Mouse (Mus musculus) cerebellum, postnatal 36 days (tissue): ENCODE results near the gene Npepl1.

Experiments used
- DNase-seq, 2 experiments: peaks; one replicate each; pipeline ENCODE4 v3.0.0; 2021 to 2022; ENCODE audit warnings: mixed read lengths in 2 of 2

Npepl1 gene

DNA sequence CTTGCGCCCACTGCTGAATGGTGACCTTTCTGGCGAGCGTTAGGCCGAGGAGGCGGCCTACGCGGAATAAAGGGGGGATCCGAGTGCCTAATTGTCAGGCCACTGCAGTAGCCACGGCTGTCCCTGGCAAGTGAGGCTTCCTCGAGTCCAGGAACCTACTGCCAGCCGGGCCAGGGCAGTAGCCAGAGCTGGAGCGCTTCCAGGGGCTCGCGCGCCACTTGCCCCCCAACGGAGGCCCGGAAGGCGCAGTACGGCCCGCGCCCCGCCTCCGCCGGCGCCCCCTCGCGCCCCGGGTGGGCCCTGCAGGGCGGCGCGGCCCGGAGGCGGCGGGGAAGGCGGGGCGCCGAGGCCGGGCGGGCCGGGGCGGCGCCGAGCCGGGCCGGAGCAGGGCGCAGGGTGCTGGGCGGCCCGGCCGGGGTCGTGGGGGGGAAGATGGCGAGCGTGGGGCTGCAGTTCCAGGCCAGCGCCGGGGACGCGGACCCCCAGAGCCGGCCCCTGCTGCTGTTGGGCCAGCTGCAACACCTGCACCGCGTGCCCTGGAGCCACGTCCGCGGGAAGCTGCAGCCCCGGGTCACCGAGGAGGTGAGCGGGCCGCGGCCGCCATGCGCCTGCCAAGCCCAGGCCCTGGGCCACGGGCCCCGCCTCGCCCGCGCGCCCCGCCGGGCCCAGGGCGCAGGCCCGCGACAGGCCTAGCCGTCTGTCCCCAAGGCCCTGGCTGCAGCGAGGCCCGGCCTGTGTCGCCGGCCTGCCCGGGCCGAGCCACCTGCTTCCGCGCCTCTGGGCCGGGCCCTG is at the start of gene Npepl1:
Npepl1 (plus strand) TSS at position 359 of the 792 bp plus-strand sequence.
- peak; percentile 69 to 72 for DNase-seq

DNA sequence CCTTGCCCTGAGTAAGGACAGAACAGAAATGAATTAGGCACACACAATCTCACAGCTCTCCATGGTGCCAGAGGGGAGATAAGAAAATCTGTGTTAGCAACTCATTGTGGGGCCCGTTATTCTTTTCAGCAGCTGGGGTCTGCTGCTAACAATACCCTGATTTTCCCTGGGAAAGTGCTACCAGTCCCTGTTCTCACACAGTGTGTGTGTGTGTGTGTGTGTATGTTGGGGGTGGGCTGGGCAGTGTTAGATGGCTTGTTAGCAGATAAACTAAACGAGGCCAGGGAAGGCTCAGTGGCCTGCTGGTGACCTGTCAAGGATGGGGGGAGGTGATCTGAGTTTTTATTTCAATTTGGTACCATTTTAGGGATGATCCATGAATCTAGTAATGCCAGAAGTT is 48.9 kb upstream of the Npepl1 start:
- DNase-seq, result no peak

DNA sequence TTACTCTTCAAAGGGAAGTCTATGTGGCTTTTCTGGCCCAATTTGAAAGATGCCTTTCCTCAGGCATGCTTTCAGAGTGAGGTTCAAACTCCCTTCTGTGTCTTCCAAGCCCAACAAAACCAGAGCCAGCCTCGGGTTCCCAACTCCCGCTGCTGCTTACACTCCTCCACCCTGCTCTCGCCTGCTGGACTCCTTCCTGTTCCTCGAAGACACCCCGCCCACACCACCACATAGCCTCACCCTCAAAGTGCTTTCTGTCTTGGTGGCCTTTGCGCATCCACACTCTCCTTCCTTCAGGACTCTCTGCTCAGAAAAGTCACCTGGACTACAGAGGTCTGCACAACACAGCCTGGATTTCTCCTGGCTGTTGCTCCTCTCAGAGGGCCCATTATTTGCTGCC is 47.1 kb upstream of the Npepl1 start:
- no peak for DNase-seq

DNA sequence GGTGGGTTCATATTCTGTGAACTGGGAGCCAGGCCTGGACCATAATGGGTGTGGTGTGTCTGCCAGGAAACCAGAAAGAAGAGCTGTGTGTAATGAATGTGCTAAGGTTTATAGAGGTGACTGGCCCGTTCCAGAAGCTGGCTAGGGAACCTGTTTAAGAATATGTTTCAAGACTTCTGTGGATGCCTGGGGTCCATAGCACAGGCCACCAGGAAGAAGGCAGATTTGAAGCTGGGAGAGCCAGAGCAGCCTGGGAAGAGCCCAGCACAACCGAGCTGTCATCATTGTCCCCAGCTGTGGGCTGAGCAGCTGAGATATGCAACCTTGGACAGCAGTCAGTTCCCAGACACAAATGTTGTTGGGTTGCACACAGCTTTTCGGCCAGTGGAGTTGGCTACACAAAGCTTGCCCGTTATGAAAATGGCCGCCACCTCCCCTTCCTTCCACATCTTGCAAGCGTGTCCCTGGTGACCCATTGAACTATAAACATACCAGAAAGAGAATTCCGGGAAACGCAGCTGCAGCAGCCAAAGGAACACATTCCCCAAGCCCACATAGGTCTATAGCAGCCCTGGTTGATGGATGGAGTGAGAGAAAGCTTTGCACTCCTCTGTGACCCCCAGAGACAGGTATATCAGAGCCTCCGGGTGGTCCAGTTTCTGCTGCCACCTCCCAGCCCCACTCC is 46.5 kb upstream of the Npepl1 start:
- no peak for DNase-seq

DNA sequence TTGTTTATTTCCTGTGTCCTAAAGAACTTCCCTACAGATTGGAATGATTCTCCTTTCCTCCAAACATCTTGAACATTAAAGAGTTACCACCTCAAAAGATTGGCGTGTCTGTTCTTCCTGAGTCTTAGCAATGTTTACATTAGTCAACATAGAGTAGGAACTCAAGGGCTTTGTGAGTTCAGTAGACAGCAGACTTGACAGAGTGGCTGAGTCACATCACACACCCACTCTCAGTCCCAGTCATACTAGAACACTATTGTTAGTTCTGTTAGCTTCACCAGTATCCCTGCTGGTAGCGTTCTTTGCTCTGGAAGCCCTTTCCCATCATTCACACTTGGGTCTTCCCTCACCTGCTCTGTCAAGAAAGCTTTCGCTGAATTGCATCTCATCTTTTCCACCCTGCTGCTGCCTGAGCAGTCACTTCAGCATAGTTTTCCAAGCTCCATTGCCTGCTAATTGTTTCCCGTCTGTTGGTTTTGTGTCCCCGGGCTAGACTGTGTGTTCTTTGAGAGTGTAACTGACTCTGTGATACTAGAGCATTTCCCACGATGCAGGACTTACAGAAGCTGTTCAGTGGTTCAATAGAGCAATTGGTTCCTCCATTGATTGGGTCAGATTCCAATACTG is 42.2 kb upstream of the Npepl1 start:
- DNase-seq, result no peak

DNA sequence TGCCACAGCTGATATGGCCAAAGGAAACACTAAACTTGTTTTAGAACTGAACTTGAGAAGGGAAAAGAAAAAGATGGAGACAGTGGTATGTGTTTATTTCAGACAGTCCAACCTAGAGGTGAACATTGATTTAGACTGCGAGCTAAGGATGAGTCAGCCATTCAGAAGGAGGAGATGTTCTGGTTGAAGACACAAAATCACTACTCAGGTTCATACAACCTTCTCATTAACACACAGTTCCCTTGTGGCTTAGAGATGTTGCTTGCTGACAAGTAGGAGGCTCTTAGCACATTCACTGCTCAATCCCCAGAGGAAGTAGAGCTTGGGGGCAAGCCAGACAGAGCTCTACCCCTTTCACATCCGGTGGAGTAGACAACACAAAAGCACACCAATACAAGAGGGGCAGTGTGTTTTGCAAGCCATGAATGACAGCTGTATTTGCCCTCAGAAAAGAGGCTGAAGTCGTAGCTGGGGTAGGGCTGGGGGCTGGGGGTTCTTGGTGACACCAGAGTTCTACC is 40.6 kb upstream of the Npepl1 start:
- no peak for DNase-seq

DNA sequence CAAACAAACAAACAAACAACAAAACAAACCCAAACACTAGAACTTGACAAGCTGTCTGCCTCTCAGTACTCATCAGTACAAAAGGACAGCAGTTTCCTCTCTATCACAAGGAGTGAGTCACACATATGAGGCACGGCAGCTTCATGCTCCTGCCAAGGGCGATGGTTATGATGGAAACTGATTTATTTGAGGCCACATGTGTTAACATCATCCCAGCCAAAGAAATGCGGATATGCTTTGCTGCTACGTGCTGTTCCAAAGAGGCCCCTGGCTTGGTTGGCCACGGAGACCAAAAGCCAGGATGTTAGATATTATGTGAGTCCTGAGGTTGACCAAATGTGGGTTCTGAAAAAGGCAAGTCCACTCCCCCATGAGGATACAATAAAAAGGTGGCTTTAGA is 38.7 kb upstream of the Npepl1 start:
- no peak for DNase-seq

DNA sequence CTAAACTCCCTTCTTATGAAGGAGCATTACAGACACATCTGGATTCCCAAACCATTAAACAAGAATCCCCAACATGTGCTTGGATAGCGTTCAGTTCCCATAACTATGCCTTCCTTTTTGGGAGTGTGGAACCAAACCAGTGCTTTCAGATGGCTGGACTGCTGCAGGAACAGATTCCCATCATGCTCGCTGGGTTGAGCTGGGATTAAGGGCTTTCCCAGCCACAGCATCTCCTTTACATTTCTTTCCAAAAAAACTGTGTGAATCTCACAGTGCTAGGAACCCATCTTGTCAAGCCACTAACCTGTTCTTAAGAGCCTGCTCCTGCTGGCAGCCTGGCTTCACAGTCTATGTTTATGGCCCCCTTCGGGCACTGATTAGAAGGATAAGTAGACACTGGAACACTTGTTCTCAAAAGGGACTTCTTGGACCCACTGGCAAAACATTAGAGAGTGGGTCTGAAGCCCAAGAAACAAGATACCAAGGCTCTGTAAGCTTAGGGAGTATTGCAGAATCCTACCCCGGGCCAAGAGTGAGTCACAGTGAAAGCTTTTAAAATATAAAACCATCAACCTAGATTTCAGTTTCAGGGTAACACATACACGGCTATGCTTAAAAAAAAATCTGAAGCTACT is 36.9 kb upstream of the Npepl1 start:
- DNase-seq, result no peak

DNA sequence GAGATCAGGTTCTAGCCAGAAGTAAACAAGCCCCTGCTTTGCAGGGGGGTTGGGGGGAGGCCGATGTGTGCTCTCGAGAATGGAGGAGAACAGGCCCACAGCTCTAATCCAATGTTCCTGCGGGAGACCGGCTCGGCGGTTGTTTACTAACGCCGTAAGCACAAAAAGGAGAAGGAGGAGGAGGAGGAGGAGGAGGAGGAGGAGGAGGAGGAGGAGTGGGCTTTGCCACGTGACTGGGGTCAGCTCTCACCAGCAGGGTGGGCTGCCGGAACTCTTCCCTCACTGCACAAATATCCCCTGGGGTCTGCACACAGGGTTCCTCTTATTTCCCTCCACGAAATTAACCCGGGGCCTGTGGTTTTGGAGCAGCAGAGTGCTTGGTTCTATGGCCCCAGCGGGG is 35.5 kb upstream of the Npepl1 start:
- no peak for DNase-seq

DNA sequence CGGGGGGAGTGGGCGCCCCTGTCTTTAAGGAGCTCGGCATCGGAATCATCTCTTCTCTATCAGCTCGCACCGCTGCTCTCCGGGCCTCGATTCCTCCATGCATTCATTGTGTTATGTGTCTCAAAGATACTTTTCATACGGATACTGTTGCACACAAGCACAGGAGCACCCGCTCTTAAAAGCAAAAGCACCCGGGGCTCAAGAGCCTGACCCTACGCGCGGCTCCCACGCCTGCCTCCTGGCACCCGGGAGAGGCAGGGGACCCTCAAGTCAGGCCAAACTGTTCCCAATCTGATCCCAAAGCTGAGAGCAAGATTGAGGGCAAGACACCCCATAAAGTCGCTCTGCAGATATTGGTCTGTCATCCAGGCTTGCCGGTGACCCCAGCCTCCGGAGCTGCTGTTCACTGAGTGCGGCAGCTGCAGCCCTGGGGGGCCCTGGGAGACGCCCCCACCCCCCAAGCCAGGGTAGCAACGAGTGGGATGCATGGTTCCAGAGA is 35.0 kb upstream of the Npepl1 start:
- peak; percentile 28 to 34 for DNase-seq

DNA sequence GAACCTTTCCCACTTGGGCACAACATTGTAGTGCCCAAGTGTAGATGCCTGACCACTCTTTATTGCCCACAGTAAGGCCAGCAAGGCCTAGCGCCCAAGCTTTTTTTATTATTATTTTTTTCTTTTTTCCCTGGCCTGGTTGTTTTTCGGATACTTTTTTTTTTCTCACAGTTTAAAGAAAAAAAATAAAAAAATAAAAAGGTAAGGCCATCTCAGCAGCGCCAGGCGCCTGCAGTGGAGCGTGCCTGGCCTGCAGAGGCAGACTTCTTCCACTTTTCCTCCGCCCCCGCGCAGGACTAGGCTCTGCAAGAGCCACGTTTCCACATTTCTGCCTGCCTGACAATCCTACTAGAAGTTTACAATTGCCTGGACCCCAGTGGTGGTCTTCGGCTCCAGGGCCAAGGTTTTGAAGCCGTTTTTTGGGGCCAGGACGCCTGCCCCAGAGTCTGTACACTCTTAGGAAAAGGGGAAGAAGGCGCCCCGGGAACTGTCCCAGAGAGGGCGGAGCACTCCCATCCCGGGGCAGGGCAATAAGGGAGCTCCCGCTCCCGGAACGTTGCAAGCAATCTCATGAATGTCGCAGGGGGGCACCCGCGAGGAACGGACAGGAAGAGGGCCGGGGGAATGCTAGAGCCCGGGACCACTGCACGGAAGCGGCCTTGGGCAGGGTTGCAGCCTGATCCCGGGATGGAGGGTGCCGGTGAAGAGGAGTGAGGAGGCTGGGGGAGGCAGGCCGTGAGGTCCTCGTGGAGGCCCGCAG is 34.3 kb upstream of the Npepl1 start, which contains the start of gene Stx16:
Stx16 (plus strand) TSS at position 636 of the 760 bp plus-strand sequence.
- DNase-seq, result peak; percentile 91 to 95

DNA sequence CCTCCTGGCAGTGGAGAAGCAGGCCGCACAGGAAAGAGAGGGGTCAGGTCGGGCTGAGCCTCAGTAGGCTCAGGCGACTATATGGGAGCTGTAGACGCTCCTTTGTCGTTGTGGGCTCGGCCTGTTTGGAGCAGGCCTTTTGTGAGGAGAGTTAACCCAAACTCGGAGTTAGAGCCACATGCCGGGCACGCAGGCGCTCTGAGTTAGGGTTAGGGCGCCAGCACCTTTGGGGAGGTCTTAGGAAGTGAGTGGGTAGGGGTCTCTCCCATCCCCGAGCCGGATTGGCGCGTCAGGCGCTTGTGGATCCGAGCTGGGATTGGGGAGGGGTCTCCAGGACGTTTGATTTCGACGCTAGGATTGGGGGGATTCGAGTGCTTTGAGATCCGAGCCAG is 33.7 kb upstream of the Npepl1 start:
- no peak for DNase-seq

DNA sequence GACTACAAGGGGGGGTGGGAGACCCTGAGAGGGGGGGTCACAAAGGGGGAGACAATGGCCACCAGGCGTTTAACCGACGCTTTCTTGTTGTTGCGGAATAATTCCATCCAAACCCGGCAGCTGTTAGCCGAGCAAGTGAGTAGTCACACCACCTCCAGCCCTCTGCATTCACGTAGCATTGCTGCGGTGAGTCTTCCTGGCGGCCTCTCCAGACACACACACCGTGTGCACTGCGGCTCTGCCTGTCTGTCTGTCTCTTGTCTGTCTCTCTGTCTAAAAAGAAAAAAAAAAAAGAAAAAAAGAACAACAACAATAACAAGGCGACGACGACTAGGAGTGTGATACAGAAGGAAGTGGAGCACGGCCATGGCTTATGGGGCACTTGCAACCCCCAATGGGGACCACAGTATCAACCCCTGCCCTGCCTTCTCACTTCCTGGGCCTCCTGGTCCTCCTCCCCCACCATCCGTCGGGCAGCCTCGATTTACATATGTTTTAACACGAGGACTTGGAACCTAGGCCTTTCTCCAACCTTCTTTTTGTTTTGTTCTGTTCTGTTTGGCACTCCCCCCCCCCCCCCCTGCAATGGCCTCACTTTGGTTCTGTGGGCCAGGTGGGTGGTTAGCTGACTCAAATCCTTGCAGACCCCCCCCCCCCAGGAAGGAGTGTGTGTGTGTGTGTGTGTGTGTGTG is 33.0 kb upstream of the Npepl1 start:
- peak in 1 of 2 experiments; percentile 9 for DNase-seq

DNA sequence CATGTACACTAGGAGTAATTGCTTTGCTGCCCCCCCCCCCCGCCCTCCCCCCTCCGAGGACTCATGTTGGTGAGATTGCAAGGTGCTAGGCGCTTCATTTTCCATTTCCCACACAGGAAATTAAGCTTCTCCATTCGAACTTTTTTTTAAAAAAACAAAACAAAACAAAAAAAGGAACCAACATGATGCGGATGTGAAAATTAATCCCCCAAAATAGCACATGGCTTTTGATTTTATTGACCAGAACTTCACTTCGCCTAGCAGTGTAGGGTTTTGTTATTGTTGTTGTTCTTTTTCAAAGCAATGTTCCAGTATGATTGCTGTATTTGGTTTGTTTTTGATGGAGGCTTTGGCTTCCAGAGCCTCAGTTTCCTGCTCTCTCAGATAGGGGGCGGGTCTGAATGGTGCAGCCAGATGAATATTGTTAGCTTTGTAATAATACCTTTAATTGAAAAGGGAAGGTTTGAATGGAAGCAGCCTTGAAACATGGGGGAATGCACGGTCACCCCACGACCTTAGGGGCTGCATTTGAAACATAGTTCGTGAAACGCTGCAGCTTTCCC is 32.3 kb upstream of the Npepl1 start:
- no peak for DNase-seq

DNA sequence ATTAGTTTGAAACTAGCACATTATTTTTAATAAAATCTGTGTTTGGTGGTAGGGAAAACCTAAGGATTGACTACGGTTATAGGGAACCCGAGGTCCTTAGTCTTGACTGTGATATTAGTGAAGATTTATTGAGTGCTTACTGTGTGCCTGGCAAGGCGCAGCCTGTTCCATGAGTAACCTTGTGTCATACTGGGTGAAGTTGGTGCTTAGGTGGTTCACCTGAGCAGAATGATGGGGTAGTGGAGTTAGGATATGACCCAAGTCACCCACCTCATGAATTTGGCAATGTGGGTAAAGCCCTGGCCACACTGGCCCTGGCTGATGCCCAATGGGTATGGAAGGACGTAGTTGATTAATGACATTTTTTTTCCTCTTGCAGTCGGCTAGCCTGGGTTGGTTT is 28.3 kb upstream of the Npepl1 start:
- DNase-seq, result no peak

DNA sequence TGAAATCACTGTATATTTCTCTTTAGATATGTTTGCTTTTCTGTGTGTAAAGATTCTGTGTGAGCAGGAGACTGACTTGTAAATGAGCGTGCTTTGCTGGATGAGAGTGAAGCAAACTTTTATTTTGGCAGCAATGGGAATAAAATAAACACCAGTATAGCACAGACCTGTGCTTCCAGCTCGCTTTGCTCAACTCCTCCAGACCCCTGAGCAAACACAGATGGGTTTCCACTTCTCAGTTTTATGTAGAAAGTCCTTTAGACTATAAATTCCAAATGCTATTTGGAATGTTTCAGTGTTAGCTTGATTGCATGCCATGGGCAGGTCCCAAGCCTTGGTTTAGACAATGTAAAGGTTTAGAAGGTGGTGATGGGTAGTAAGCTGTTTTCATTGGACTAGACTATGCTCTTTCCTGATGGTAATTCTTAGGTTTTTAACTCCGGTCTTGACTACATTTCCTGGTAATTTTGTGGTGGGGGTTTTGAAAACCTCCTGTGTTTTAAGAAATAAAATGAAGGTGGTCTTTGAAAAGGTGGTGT is 27.7 kb upstream of the Npepl1 start:
- DNase-seq, result no peak

DNA sequence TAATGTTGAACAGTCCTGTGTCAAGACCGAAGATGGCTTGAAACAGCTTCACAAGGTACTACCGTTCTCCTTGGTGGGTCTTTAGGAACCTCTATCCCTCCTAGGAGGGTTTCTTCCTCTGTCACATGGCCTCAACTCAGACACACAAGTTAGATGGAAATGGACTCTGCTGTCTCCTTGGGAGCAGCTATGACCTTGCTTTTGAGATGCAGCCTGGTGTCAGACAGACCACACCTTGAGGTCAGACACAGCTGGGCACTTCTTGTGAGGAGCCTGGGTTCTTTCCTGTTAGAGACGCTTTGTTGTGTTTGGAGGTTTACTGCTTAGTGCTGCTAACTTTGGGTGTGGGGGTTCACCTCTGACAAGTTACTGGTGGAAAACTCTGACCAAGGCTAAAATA is 15.1 kb upstream of the Npepl1 start:
- DNase-seq, result no peak

DNA sequence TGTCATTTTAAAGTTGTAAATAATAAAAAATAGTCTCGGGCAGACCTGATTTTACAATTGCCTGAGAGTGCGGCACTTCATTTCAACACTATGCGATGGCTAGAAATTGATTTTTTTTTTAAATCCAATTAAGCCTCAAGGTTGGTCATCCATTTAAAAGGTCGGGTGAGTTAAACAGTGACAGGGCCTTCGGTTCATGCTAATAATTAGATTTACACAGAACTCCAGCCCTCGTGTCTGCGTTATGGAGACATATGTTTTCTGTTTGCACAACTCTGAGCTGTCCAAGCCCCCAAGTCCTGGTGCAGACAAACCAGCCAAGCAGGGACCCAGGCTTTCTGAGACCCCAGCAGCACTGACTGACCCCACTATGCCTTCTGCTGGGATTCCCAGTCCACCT is 7.8 kb upstream of the Npepl1 start:
- no peak for DNase-seq

DNA sequence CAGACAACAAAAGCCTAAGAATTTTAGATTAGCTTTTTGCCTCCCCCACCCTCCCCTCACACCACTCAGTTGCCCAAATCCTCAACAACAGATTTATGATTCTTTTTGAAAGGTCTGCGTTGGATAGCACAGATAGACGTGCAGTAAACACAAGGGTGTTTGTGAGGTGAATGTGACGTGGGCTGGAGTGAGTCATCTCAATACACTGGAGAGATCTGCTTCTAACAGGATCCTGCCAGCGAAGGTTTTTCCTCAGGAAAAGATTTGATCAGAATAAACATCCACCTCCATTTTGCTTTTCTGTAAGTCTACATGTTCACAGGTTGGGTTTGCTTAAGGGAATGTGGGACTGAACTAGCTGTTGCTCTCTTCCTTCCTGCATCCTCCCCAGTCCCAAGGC is 6.6 kb upstream of the Npepl1 start:
- no peak for DNase-seq

DNA sequence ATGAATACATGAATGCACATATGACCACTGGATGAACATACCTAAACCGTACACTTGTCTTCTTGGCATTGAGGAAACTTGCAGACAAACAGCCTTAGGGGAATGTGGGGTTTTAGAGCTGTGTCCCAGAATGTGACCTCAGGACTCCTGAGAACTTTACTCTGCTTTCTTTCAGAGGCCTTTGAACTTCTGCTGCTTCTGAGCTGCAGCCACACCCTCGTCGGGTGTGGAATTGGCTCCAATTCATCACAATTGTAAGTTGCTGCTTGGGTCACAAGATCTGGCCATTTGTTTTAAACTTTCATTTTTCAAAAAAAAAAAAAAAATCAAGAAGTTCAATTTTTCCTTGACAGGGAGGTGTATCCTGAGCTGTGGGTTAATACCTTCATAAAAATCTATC is 2.8 kb upstream of the Npepl1 start:
- no peak for DNase-seq
